Mouse (Mus musculus): Measurements from ENCODE around the gene Palm.

DNA sequence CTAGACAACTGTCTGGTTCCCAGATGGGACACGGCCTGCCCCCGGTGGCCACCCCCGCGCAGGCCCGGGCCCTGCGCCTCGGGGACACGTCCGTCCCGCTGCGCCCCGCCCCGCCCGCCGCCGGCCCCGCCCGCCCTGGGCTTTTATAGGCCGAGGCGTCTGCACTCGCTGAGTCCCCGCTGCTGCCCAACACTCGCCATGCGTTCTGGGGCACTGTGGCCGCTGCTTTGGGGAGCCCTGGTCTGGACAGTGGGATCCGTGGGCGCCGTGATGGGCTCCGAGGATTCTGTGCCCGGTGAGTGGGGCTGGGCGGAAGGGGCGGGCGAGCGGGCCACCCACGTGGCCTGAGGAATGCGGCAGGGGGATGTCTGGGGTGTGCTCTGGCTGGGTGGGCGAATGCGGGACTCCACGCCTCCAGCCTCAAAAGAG lies 16.3 kb upstream of the Palm start, which contains the start of gene Fstl3:
- TF ChIP-seq CTCF (IDR thresholded peaks at IDR 0.05; ENCODE audit: insufficient read depth, low read length) (no peak), POLR2A (IDR thresholded peaks at IDR 0.05; ENCODE audit: borderline replicate concordance, extremely low read depth, low read depth, low read length) (no peak)
